Mouse (Mus musculus): ENCODE measurements around the gene Cpxm2. TPM values are rescaled to one million over a fixed set of nuclear protein-coding genes. Genes with fewer than 3 reads are reported as not detected.

The Cpxm2 gene
- polyA plus RNA-seq, 1 experiment: 2.1 TPM

DNA sequence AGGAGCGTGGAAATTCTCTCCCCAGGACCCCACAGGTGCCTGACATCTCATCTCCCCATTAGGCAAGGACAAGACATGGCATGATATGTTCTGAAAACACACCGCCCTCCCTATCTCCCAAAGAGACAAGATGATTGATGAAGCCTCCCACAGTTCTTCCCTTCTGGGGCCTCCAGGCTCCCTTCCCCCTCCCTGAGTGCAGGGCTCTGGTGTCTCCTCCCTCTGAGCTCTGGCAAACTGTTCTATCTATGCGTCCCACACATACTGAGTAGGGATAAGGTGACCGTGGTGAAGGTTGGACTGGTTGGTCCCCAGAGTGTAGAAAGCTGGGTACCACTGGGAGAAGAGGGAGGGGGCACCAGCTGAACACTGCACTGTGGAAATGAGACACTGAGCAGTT, 56.1 kb downstream of the Cpxm2 start:
- Histone ChIP-seq H3K4me1 (ENCODE audit: control insufficient read depth, insufficient read depth, insufficient read length, low read length) (no peaks in the 10 kb centered on the region; the same call in 1 of the 2 replicates), H3K4me3 (ENCODE audit: insufficient read depth, low read depth, low read length) (no peak overlapping the region), H3K27ac (replicated peaks; ENCODE audit: low read depth, low read length) (no peak overlapping the region)

DNA sequence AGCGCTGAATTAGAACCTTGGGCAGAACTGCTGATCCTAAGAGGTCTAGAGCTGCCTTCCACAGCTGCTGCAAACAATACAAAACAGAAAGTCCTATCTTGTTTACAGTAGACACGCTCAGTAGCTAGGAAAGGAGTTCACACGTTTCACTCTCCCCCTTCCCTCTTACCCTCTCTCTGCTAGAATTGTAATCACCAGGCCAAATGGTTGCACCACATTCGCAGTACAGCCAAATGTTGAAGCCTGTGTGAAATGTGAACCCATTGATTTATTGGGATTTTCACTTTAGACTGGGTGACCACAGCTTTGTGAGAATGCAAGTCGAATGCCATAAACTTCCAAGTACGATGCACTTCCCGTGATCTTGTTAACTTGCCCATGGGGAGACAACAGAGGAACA, 59.9 kb downstream of the Cpxm2 start:
- Histone ChIP-seq H3K4me1 (ENCODE audit: control insufficient read depth, insufficient read depth, insufficient read length, low read length) (no peaks in the 10 kb centered on the region; the same call in 1 of the 2 replicates), H3K27ac (replicated peaks; ENCODE audit: low read depth, low read length) (no peak overlapping the region), H3K4me3 (ENCODE audit: insufficient read depth, low read depth, low read length) (no peak overlapping the region)

DNA sequence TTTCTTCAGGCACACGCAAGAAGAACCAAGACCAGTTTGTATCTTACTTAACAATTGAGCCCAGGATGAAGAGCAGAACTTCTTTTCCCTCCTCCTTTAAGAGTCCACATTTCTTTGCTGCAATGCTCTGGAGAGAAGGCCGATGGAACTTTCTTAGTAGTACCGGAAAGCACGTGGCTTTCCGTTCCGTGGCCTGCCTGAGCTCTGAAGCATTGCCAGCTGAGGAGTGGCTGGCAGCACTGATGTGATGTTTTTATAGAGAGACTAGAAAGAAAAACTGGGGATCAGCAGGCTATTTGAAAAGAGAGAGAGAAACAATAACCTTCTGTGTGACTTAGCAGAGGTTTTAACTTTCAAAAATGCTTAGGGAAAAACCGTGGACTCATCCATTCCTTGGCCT, 63.0 kb downstream of the Cpxm2 start:
- Histone ChIP-seq H3K27ac (replicated peaks; ENCODE audit: low read depth, low read length) (no peak overlapping the region), H3K4me3 (ENCODE audit: insufficient read depth, low read depth, low read length) (no peak overlapping the region), H3K4me1 (ENCODE audit: control insufficient read depth, insufficient read depth, insufficient read length, low read length) (peaks cover 3% of the 10 kb centered on the region; the same call in 1 of the 2 replicates)

DNA sequence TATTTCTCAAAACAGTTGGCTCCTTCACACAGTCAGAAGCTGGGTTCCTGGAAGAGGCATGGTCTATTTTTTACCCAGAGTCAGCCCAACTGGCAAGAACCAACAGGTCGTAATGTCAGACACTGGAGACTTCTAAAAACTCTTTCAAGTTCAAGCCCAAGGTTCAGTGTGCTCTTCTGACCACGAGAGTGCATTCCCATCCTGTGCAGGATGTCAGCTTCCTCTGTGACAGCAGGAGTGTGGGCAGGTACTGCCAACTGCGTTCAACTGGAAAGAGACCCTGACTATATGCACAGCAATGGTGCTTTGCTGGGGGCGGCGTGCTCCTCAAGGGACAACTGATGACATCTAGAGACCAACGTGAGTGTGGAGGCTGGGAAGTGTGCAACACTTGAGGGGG, 65.9 kb downstream of the Cpxm2 start:
- peaks cover 3% of the 10 kb centered on the region; the same call in 1 of the 2 replicates for H3K4me1 ChIP-seq (ENCODE audit: control insufficient read depth, insufficient read depth, insufficient read length, low read length)
- no peak overlapping the region for H3K4me3 ChIP-seq (ENCODE audit: insufficient read depth, low read depth, low read length)
- H3K27ac ChIP-seq (replicated peaks; ENCODE audit: low read depth, low read length): no peak overlapping the region

DNA sequence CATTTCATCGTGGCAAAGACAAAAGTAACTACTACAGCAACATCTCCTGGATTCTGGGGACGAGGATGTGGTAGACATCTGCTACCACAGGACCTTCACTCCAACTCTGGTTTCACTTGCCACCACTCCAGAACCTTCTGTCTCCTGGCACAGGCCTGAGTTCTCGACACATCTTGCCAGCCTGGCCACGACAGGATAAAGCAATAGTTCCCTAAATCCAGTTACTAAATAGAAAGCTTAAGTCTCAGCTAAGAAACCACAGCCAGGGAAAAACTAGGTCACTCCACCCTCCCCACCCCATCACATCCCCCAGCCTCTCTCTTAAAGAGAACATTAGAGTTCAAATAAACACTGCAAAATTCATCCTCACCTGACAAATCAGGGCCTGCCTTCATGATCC, 66.4 kb downstream of the Cpxm2 start:
- no peak overlapping the region for H3K4me3 ChIP-seq (ENCODE audit: insufficient read depth, low read depth, low read length)
- no peak overlapping the region for H3K27ac ChIP-seq (replicated peaks; ENCODE audit: low read depth, low read length)
- peaks cover 3% of the 10 kb centered on the region; the same call in 1 of the 2 replicates for H3K4me1 ChIP-seq (ENCODE audit: control insufficient read depth, insufficient read depth, insufficient read length, low read length)

DNA sequence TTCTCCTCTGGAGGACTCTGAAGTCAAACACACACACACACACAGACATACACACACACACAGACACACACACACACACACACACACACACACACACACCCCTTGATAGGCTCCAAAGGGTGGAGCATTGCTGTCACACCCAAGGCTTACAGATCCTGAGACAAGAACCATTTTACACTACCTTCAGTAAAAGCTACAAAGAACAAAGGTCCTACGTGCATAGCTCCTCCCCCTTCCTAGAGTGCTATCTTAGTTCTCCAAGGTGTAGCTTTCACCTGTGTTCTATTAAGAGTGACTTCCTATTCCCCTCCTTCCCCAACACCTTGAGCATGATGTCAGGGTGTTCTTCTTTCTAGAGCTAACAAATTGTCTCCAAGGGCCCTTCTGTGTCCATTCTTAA, 78.7 kb downstream of the Cpxm2 start:
- Histone ChIP-seq H3K27ac (replicated peaks; ENCODE audit: low read depth, low read length) (no peak overlapping the region), H3K4me1 (ENCODE audit: control insufficient read depth, insufficient read depth, insufficient read length, low read length) (no peaks in the 10 kb centered on the region), H3K4me3 (ENCODE audit: insufficient read depth, low read depth, low read length) (no peak overlapping the region)

DNA sequence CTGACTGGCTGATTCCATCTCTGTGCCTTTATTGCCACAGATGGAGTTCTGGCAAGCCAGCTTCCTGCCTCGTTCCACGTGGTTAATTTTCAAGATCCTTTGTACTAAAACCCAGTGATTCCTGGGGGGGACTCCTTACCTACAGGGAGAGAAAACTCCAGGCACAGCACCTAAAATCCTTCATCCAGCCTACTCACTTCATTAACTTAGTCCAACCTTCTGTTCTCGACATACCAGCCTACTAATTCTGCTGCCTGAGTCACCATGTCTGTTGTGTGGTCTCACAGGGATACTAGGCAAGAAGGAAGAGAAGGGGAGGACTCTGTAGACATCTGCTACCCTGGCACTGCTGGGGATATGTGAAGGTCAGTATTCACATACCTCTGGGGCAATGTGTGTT, 80.0 kb downstream of the Cpxm2 start:
- H3K4me1 ChIP-seq (ENCODE audit: control insufficient read depth, insufficient read depth, insufficient read length, low read length): no peaks in the 10 kb centered on the region
- H3K27ac ChIP-seq (replicated peaks; ENCODE audit: low read depth, low read length): no peak overlapping the region
- H3K4me3 ChIP-seq (ENCODE audit: insufficient read depth, low read depth, low read length): no peak overlapping the region

DNA sequence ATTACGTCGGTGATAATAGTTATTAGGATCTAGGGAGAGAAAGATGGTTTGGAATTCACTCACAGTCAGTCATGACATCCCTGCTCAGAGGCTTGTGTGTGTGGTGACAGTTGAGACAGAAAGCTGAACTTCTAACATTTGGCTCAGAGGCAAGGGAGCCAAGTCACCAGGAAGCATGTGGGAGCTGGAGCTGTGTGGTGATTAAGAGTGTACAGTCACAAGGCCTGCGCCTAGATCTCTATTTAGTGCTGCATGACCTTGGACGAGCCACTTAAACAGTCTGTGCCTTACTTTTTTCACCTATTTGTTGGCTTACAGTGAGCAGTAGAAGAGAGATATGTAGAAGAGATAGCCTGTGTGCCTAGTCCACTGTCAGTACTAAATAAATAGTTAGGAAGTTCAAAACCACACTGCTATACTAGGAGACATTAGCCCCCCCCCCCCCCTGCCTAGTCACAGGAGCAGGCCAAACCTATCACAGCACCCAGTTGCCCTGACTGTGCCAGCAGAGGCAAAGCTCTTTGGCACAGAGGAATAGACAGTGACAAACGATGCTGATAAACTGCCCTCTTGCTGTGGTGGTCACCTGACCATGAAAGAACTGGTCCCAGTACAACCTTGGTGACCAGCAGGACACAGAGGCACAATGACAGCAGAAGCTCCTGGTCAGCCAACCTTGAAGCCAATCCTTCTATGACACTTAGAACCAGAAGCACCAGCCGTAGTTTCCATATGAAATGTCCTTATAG, 83.5 kb downstream of the Cpxm2 start:
- H3K4me3 ChIP-seq (ENCODE audit: insufficient read depth, low read depth, low read length): no peak overlapping the region
- H3K27ac ChIP-seq (replicated peaks; ENCODE audit: low read depth, low read length): no peak overlapping the region
- no peaks in the 10 kb centered on the region for H3K4me1 ChIP-seq (ENCODE audit: control insufficient read depth, insufficient read depth, insufficient read length, low read length)

DNA sequence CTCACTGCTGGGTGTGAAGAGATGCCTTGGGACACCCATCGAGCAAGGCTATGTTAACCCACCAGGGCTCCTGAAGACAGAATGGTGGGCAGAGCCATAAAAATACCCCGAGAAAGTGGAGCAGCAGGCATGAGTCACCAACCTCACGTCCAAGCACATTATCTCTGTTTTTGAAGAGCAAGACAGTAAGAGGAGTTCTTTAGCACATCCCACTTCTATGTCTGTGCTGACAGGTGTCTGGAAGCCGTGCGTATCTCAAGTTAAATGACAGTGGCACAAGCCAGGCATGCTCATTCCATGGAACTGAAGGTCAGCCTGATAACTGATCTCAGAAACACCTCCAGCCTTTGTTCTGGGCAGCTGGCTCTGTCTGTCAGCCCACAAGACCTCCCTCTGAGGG, 86.6 kb downstream of the Cpxm2 start:
- no peaks in the 10 kb centered on the region for H3K4me1 ChIP-seq (ENCODE audit: control insufficient read depth, insufficient read depth, insufficient read length, low read length)
- no peak overlapping the region for H3K27ac ChIP-seq (replicated peaks; ENCODE audit: low read depth, low read length)
- no peak overlapping the region for H3K4me3 ChIP-seq (ENCODE audit: insufficient read depth, low read depth, low read length)

DNA sequence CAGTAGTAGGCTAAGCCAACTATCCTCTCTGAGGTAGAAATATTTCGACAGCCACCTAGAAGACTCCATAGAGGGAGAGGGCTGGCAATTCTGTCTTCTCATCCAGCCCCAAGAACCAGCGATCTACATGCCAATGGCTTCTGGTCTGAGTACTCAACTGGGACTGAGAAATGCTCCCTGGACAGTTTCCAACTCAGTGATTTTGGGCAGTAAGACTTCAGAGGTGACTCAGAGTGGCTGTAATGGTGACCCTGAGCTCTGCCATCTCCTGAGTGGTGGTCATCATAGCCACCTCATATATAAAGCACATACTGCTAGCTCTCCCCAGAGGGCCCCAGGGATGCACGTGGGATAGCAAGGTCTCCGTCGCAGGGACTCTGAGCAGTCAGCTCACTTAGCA, 87.0 kb downstream of the Cpxm2 start:
- Histone ChIP-seq H3K27ac (replicated peaks; ENCODE audit: low read depth, low read length) (no peak overlapping the region), H3K4me3 (ENCODE audit: insufficient read depth, low read depth, low read length) (no peak overlapping the region), H3K4me1 (ENCODE audit: control insufficient read depth, insufficient read depth, insufficient read length, low read length) (no peaks in the 10 kb centered on the region)

DNA sequence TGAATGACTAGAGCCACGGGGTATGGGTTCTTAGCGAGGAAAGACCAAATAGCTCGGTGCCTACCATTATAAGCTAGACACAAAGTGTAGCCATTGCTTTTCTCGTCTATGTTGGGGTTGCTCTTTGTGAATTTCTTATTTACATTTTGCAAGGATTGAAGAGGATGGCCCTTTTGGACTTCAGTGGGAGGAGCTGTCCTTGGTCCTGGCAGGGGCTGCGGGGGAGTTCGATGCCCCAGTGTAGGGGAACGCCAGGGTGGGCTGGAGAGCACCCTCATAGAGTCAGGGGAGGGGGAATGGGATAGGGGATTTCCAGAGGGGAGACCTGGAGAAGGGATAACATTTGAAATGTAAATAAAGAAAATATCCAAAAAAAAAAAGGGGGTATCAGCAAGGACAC, 94.4 kb downstream of the Cpxm2 start:
- H3K4me1 ChIP-seq (ENCODE audit: control insufficient read depth, insufficient read depth, insufficient read length, low read length): no peaks in the 10 kb centered on the region
- no peak overlapping the region for H3K27ac ChIP-seq (replicated peaks; ENCODE audit: low read depth, low read length)
- no peak overlapping the region for H3K4me3 ChIP-seq (ENCODE audit: insufficient read depth, low read depth, low read length)

DNA sequence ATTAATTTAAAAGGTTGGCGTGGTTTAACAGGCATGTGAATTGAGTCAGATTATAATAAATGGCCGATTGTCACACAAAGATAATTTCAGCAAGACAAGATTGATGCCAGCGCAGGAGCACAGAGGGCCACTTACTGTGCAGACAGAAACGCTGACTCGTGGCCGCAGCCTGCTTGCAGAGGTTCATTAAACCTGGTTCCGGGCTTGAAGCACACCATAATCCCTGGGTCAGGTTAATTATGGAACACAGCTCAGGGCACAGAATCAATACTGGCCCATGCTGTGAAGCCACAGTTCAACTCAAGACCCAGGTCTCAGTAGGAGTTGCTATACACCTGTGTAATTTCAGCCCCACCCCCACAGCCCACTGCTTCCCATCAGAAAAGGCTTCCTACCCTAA, 98.0 kb downstream of the Cpxm2 start:
- H3K27ac ChIP-seq (replicated peaks; ENCODE audit: low read depth, low read length): no peak overlapping the region
- no peaks in the 10 kb centered on the region for H3K4me1 ChIP-seq (ENCODE audit: control insufficient read depth, insufficient read depth, insufficient read length, low read length)
- H3K4me3 ChIP-seq (ENCODE audit: insufficient read depth, low read depth, low read length): no peak overlapping the region

DNA sequence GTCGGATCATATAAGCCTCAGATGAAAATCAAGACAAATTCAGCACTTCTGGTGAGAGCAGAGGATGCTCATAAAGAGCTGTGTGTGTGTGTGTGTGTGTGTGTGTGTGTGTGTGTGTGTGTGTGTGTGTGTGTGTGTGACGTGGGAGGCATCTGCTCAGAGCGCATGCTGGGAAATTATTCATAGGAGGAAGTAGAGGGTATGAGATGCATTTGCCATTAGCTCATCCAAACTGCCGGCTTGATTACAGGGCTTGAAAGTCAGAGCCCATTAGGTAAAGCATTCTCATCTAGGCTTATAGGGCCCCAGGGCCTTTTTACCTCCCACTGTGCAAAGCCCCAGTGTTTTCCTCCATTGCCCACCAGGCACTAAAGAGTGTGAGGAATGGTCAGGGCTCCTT, 107.9 kb downstream of the Cpxm2 start:
- Histone ChIP-seq H3K4me3 (ENCODE audit: insufficient read depth, low read depth, low read length) (no peak overlapping the region), H3K4me1 (ENCODE audit: control insufficient read depth, insufficient read depth, insufficient read length, low read length) (no peaks in the 10 kb centered on the region), H3K27ac (replicated peaks; ENCODE audit: low read depth, low read length) (no peak overlapping the region)

DNA sequence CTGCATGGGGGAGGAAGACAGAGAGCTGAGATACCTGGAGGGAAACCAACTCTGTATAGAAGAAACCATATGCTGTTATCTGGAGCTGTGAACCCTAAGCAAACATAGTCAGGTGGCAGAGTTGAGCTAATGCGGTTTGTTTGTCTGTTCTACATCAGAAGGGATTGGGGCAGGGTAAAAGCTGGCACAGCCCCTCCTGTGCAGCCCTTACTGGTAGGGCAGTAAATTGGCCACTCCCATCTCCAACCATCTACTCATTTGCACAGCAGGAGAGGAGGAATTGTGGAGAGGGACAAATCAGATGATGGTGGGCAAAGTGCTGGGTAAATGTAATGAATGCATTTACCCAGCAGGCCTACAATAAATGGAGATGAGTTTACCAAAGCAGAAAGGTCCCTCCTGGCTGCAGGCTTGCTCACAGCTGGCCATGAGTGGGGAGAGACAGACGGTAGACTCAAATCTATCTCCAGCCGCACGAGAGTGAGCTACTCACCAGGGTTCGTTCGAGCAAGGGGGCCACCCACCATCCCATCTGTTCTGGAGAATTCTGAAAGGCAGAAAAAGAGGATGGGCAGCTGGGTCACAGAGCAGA, 122.5 kb downstream of the Cpxm2 start:
- H3K4me3 ChIP-seq (ENCODE audit: insufficient read depth, low read depth, low read length): no peak overlapping the region
- H3K4me1 ChIP-seq (ENCODE audit: control insufficient read depth, insufficient read depth, insufficient read length, low read length): no peaks in the 10 kb centered on the region
- no peak overlapping the region for H3K27ac ChIP-seq (replicated peaks; ENCODE audit: low read depth, low read length)

DNA sequence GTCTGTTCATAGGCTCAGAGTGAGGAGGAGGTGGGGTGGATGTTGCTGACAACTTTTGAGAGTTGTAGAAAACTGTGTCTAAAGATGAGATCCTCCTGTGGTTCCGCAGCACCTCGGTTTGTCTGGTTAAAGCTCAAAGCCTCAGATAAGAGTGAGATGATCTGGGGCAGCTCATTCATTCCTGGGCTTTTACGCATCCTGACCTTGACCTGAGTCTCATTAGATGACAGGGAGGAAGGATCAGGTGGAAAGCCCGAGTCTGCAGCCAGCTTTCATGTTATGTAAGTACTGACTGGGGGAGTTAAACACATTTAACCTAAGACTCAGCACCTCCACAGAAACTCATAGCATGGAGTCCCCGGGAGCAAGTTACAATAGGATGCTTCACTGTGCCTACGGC, 127.9 kb downstream of the Cpxm2 start:
- Histone ChIP-seq H3K4me1 (ENCODE audit: control insufficient read depth, insufficient read depth, insufficient read length, low read length) (no peaks in the 10 kb centered on the region), H3K4me3 (ENCODE audit: insufficient read depth, low read depth, low read length) (no peak overlapping the region), H3K27ac (replicated peaks; ENCODE audit: low read depth, low read length) (no peak overlapping the region)

DNA sequence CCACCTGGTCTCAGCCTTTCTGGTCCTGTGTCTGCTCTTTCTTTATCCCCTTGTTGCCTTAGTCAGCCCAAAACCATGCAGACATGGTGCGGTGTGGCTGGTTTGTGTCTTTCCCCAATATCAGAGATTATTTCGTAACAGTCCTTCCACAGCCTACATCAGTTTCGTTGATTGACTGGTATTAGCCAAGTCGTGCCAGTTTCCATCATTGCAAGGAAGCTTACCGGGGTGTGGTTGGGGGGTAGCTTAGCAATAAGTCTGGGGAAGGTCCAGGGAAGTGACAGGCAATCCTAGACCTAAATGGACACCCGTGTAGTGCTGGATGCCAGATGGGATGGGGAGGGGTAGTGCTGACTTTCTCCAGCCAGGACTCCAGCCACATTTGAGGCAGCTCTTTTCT, 128.9 kb downstream of the Cpxm2 start:
- Histone ChIP-seq H3K4me3 (ENCODE audit: insufficient read depth, low read depth, low read length) (no peak overlapping the region), H3K4me1 (ENCODE audit: control insufficient read depth, insufficient read depth, insufficient read length, low read length) (no peaks in the 10 kb centered on the region), H3K27ac (replicated peaks; ENCODE audit: low read depth, low read length) (no peak overlapping the region)

All from brown adipose tissue, adult 24 weeks (tissue).